In genomic region chr1:136696077-136696641, GRCm38 (mm10) we compare ENCODE assay signal across 8 mouse cellular contexts.
DNase-seq lines count a peak whose midpoint lies in the region; ATAC-seq and TF ChIP-seq lines count a peak whose summit lies in the region.

No protein-coding gene starts in this region.

- DNase-seq in brain, embryonic 14.5 days (ENCODE audit: low read depth) = peak; percentile 42
- no peak for DNase-seq in heart, postnatal 0 days (ENCODE audit: low spot score)
- no peak for DNase-seq in cerebellum, adult 2 months
- no peak for DNase-seq in spleen, postnatal 36 days (ENCODE audit: low spot score in 2 of 2)

- no peak for TF ChIP-seq EP300 in heart, postnatal 0 days (IDR thresholded peaks at IDR 0.05; ENCODE audit: low read depth)

- ATAC-seq in heart, postnatal 0 days (ENCODE audit: insufficient read depth, low read depth) = 0 out of 2 replicates have a peak, but pooled peaks have one; percentile 20
- 0 out of 2 replicates have a peak, but pooled peaks have one; percentile 24 for ATAC-seq in limb, embryonic 13.5 days (ENCODE audit: low FRiP score, low read depth)
- no peak for ATAC-seq in midbrain, embryonic 15.5 days (replicated peaks)
- ATAC-seq in erythroid progenitor cell, adult 5-6 weeks (replicated peaks; ENCODE audit: low FRiP score, poor library complexity, severe bottlenecking) = no peak

- H3K4me1 ChIP-seq in E14TG2a.4 (replicated peaks; ENCODE audit: low read depth, low read length) = peaks cover 81% of the 10 kb centered on the region
- peaks cover 7% of the 10 kb centered on the region for H3K4me1 ChIP-seq in heart, postnatal 0 days (ENCODE audit: control insufficient read depth, insufficient read depth)
- peaks cover 20% of the 10 kb centered on the region for H3K4me1 ChIP-seq in limb, embryonic 13.5 days
- peaks cover 6% of the 10 kb centered on the region; the same call in 1 of the 2 replicates for H3K4me1 ChIP-seq in midbrain, embryonic 15.5 days
- H3K4me1 ChIP-seq in cerebellum, adult 2 months (ENCODE audit: control insufficient read depth, insufficient read depth, low read length) = no peaks in the 10 kb centered on the region

- no peak overlapping the region for H3K27ac ChIP-seq in heart, postnatal 0 days (ENCODE audit: low read depth)
- H3K27ac ChIP-seq in limb, embryonic 13.5 days = no peak overlapping the region
- H3K27ac ChIP-seq in midbrain, embryonic 15.5 days = no peak overlapping the region
- no peak overlapping the region for H3K27ac ChIP-seq in cerebellum, adult 2 months (ENCODE audit: insufficient read depth, low read length)

- peak overlapping the region; percentile 52 for H3K4me2 ChIP-seq in heart, postnatal 0 days (ENCODE audit: low read depth, low read length)
- peak overlapping the region; percentile 52 for H3K4me2 ChIP-seq in limb, embryonic 13.5 days (replicated peaks)
- peak overlapping the region; percentile 36 for H3K4me2 ChIP-seq in midbrain, embryonic 15.5 days

- WGBS in heart, postnatal 0 days = 13% methylated on average over 19 of the region's 19 CpGs
- whole genome bisulfite sequencing in limb, embryonic 13.5 days = 7% methylated on average over 19 of the region's 19 CpGs
- 10% methylated on average over 19 of the region's 19 CpGs for WGBS in midbrain, embryonic 15.5 days
- 38% methylated on average over 19 of the region's 19 CpGs for WGBS in cerebellum, adult 2 months

- H3K9ac ChIP-seq in heart, postnatal 0 days (replicated peaks; ENCODE audit: low read depth, low read length) = peak overlapping the region; percentile 21
- H3K9ac ChIP-seq in limb, embryonic 13.5 days = no peak overlapping the region
- H3K9ac ChIP-seq in midbrain, embryonic 15.5 days = 0 out of 2 replicates have a peak overlapping the region, but pooled peaks have one; percentile 19

- H3K27me3 ChIP-seq in E14TG2a.4 (ENCODE audit: insufficient read depth, low read length) = no peaks in the 10 kb centered on the region
- H3K27me3 ChIP-seq in heart, postnatal 0 days (ENCODE audit: control insufficient read depth, insufficient read depth, low read length) = no peaks in the 10 kb centered on the region
- H3K27me3 ChIP-seq in limb, embryonic 13.5 days = no peaks in the 10 kb centered on the region
- H3K27me3 ChIP-seq in midbrain, embryonic 15.5 days (replicated peaks) = no peaks in the 10 kb centered on the region
- H3K27me3 ChIP-seq in cerebellum, adult 2 months (ENCODE audit: control insufficient read depth, insufficient read depth, low read length) = no peaks in the 10 kb centered on the region

- no peak for TF ChIP-seq CTCF in E14TG2a.4 (conservative IDR thresholded peaks at IDR 0.05; ENCODE audit: low read length)
- no peak for TF ChIP-seq CTCF in brain, embryonic 14.5 days (IDR thresholded peaks at IDR 0.05; ENCODE audit: borderline replicate concordance, extremely low read depth, insufficient read depth, insufficient read length)
- TF ChIP-seq CTCF in heart, postnatal 0 days (IDR thresholded peaks at IDR 0.05; ENCODE audit: low read depth) = no peak
- no peak for TF ChIP-seq CTCF in cerebellum, adult 2 months (IDR thresholded peaks at IDR 0.05; ENCODE audit: borderline replicate concordance, insufficient read depth, low read depth, low read length)

- no peaks in the 10 kb centered on the region for H3K9me3 ChIP-seq in E14TG2a.4 (ENCODE audit: low read length)
- no peaks in the 10 kb centered on the region for H3K9me3 ChIP-seq in heart, postnatal 0 days (replicated peaks; ENCODE audit: control insufficient read depth, low read length)
- no peaks in the 10 kb centered on the region for H3K9me3 ChIP-seq in limb, embryonic 13.5 days
- no peaks in the 10 kb centered on the region for H3K9me3 ChIP-seq in midbrain, embryonic 15.5 days

- no peak for TF ChIP-seq POLR2A in brain, embryonic 14.5 days (IDR thresholded peaks at IDR 0.05; ENCODE audit: borderline replicate concordance, extremely low read depth, insufficient read depth, insufficient read length, poor library complexity, severe bottlenecking)
- TF ChIP-seq POLR2A in cerebellum, adult 2 months (IDR thresholded peaks at IDR 0.05; ENCODE audit: borderline replicate concordance, insufficient read depth, low read length) = no peak

- H3K4me3 ChIP-seq in E14TG2a.4 (replicated peaks; ENCODE audit: low read length) = peak overlapping the region; percentile 80
- H3K4me3 ChIP-seq in heart, postnatal 0 days (ENCODE audit: low read depth, low read length) = peak overlapping the region; percentile 15
- peak overlapping the region; percentile 23; the same call in 1 of the 2 replicates for H3K4me3 ChIP-seq in limb, embryonic 13.5 days
- H3K4me3 ChIP-seq in midbrain, embryonic 15.5 days = no peak overlapping the region
- H3K4me3 ChIP-seq in cerebellum, adult 2 months (replicated peaks; ENCODE audit: insufficient read depth, low read depth, low read length) = no peak overlapping the region

- H3K36me3 ChIP-seq in E14TG2a.4 (ENCODE audit: insufficient read depth, low read length) = peaks cover 14% of the 10 kb centered on the region
- H3K36me3 ChIP-seq in heart, postnatal 0 days (replicated peaks; ENCODE audit: control insufficient read depth, insufficient read depth, low read length) = no peaks in the 10 kb centered on the region
- no peaks in the 10 kb centered on the region for H3K36me3 ChIP-seq in limb, embryonic 13.5 days
- no peaks in the 10 kb centered on the region for H3K36me3 ChIP-seq in midbrain, embryonic 15.5 days (replicated peaks)

Comparison
In these comparisons a context has a peak if more than half of its experiments do, and no peak if none do; other contexts are left out.
1. H3K4me3 ChIP-seq: peak in E14TG2a.4 (single experiment), heart, postnatal 0 days (single experiment) and limb, embryonic 13.5 days (single experiment); none in midbrain, embryonic 15.5 days (single experiment) and cerebellum, adult 2 months (single experiment).
2. ATAC-seq: peak in heart, postnatal 0 days (single experiment) and limb, embryonic 13.5 days (single experiment); none in midbrain, embryonic 15.5 days (single experiment) and erythroid progenitor cell, adult 5-6 weeks (single experiment).
3. Peak in every context shown above with its lines, with median percentiles within 50 percentile points of each other: H3K4me2 ChIP-seq.